7 mouse cellular contexts compared by ENCODE assay signal in genomic region chr2:130424126-130424853, GRCm38 (mm10). TPM values are rescaled to one million over a fixed set of nuclear protein-coding genes. Genes with fewer than 3 reads are reported as not detected.
DNase-seq lines count a peak whose midpoint lies in the region; ATAC-seq and TF ChIP-seq lines count a peak whose summit lies in the region.

Vps16 (plus strand) TSS chr2:130424339.
Pced1a (minus strand) TSS chr2:130424701.

- peaks cover 47% of the 10 kb centered on the region for H3K36me3 ChIP-seq in embryonic facial prominence, embryonic 10.5 days (replicated peaks)
- H3K36me3 ChIP-seq in intestine, postnatal 0 days (ENCODE audit: control insufficient read depth, insufficient read depth), result peaks cover 10% of the 10 kb centered on the region
- no peaks in the 10 kb centered on the region for H3K36me3 ChIP-seq in midbrain, embryonic 12.5 days
- H3K36me3 ChIP-seq in small intestine, adult 2 months (ENCODE audit: control insufficient read depth, insufficient read depth, low read length), result no peaks in the 10 kb centered on the region

- no peaks in the 10 kb centered on the region for H3K9me3 ChIP-seq in embryonic facial prominence, embryonic 10.5 days
- no peaks in the 10 kb centered on the region for H3K9me3 ChIP-seq in intestine, postnatal 0 days (ENCODE audit: control insufficient read depth)
- H3K9me3 ChIP-seq in midbrain, embryonic 12.5 days, result no peaks in the 10 kb centered on the region

- H3K27me3 ChIP-seq in embryonic facial prominence, embryonic 10.5 days (replicated peaks; ENCODE audit: low read depth, poor library complexity, severe bottlenecking), result no peaks in the 10 kb centered on the region
- no peaks in the 10 kb centered on the region for H3K27me3 ChIP-seq in intestine, postnatal 0 days (replicated peaks; ENCODE audit: control insufficient read depth, insufficient read depth, low read length)
- H3K27me3 ChIP-seq in midbrain, embryonic 12.5 days, result peaks cover 6% of the 10 kb centered on the region; the same call in 1 of the 2 replicates
- H3K27me3 ChIP-seq in small intestine, adult 2 months (ENCODE audit: control insufficient read depth, insufficient read depth, low read length), result no peaks in the 10 kb centered on the region

- peak; percentile 96 for ATAC-seq in intestine, postnatal 0 days
- peak; percentile 95 for ATAC-seq in midbrain, embryonic 12.5 days (ENCODE audit: low FRiP score, low read depth)

- peak within 1 kb of the TSS; percentile 96 for H3K27ac ChIP-seq in embryonic facial prominence, embryonic 10.5 days (replicated peaks)
- H3K27ac ChIP-seq in intestine, postnatal 0 days (ENCODE audit: low read depth, low read length), result peak within 1 kb of the TSS; percentile 93
- peak within 1 kb of the TSS; percentile 91 for H3K27ac ChIP-seq in midbrain, embryonic 12.5 days (replicated peaks)
- peak within 1 kb of the TSS; percentile 84 for H3K27ac ChIP-seq in small intestine, adult 2 months (ENCODE audit: insufficient read depth, low read depth, low read length)

- peak; percentile 77 for TF ChIP-seq CTCF in intestine, postnatal 0 days (IDR thresholded peaks at IDR 0.05; ENCODE audit: low read depth)
- TF ChIP-seq CTCF in small intestine, adult 2 months (IDR thresholded peaks at IDR 0.05; ENCODE audit: extremely low read depth, insufficient read length, insufficient replicate concordance, low read depth, low read length), result peak; percentile 52; the same call in 1 of the 2 replicates

- peak; percentile 96 for DNase-seq in adrenal gland, postnatal 10 days
- DNase-seq in embryonic facial prominence, embryonic 10.5 days (ENCODE audit: low spot score), result peak; percentile 94
- DNase-seq in gonadal fat pad, adult 2 months (ENCODE audit: low read depth), result peak; percentile 52
- peak; percentile 93 for DNase-seq in left cerebral cortex, postnatal 4 days

- whole genome bisulfite sequencing in embryonic facial prominence, embryonic 10.5 days, result under 1% methylated on average over 58 of the region's 58 CpGs
- under 1% methylated on average over 58 of the region's 58 CpGs for WGBS in intestine, postnatal 0 days
- under 1% methylated on average over 58 of the region's 58 CpGs for WGBS in midbrain, embryonic 12.5 days
- WGBS in small intestine, adult 2 months, result under 1% methylated on average over 58 of the region's 58 CpGs

- H3K4me2 ChIP-seq in intestine, postnatal 0 days (replicated peaks; ENCODE audit: low read depth), result peak within 1 kb of the TSS; percentile 91
- peak within 1 kb of the TSS; percentile 84 for H3K4me2 ChIP-seq in midbrain, embryonic 12.5 days (replicated peaks)

- TF ChIP-seq POLR2A in small intestine, adult 2 months (IDR thresholded peaks at IDR 0.05; ENCODE audit: low read depth, low read length), result peak; percentile 73

- H3K9ac ChIP-seq in intestine, postnatal 0 days (ENCODE audit: low read depth, low read length), result peak within 1 kb of the TSS; percentile 93
- peak within 1 kb of the TSS; percentile 81 for H3K9ac ChIP-seq in midbrain, embryonic 12.5 days (replicated peaks)

- peaks cover 30% of the 10 kb centered on the region for H3K4me1 ChIP-seq in embryonic facial prominence, embryonic 10.5 days
- 0 out of 2 replicates have a peak, but pooled peaks cover 3% of the 10 kb centered on the region for H3K4me1 ChIP-seq in intestine, postnatal 0 days (replicated peaks; ENCODE audit: control insufficient read depth, insufficient read depth, low read length)
- H3K4me1 ChIP-seq in midbrain, embryonic 12.5 days, result peaks cover 17% of the 10 kb centered on the region
- H3K4me1 ChIP-seq in small intestine, adult 2 months (ENCODE audit: control insufficient read depth, insufficient read depth, insufficient read length, low read length), result peaks cover 12% of the 10 kb centered on the region

- intact Hi-C loops in left cerebral cortex, postnatal 4 days (cut with DNase I), result loop anchor here (5.0 kb wide), 1 partner anchor 127 kb away; the partner anchor contains the start of gene Ebf4

- H3K4me3 ChIP-seq in embryonic facial prominence, embryonic 10.5 days, result peak within 1 kb of the TSS; percentile 78
- H3K4me3 ChIP-seq in intestine, postnatal 0 days (ENCODE audit: low read depth, low read length), result peak within 1 kb of the TSS; percentile 83
- H3K4me3 ChIP-seq in midbrain, embryonic 12.5 days, result peak within 1 kb of the TSS; percentile 84
- peak within 1 kb of the TSS; percentile 86 for H3K4me3 ChIP-seq in small intestine, adult 2 months (ENCODE audit: low read depth, low read length)

RNA-seq across cellular contexts. Expression of gene Vps16, which starts in this region (rescaled TPM):
- 10 to 100 TPM; 57.5 to 58.1 TPM for total RNA-seq in adrenal gland, postnatal 10 days (2021)
- 112 and 122 TPM in 2 replicates for polyA plus RNA-seq in embryonic facial prominence, embryonic 10.5 days (2016; fragmentation: Nextera tagmentation; extraction: Ambion mirVana)
- 48.8 and 71.6 TPM in 2 replicates for polyA plus RNA-seq in gonadal fat pad, adult 2 months (2012; rRNA removed)
- 35.2 and 39.6 TPM in 2 replicates for polyA plus RNA-seq in intestine, postnatal 0 days (2015; fragmentation: Nextera tagmentation; extraction: Ambion mirVana)
- total RNA-seq in left cerebral cortex, postnatal 4 days (2021), result 100 to 1,000 TPM in 1 of 2 experiments, 10 to 100 TPM in 1; 96.4 to 113 TPM
- 113 and 115 TPM in 2 replicates for polyA plus RNA-seq in midbrain, embryonic 12.5 days (2016; fragmentation: Nextera tagmentation; extraction: Ambion mirVana)
- 22.5 and 38.8 TPM in 2 replicates for polyA plus RNA-seq in small intestine, adult 2 months (2012; rRNA removed)

RNA-seq across cellular contexts. Expression of gene Pced1a, which starts in this region (rescaled TPM):
- total RNA-seq in adrenal gland, postnatal 10 days (2021), result 10 to 100 TPM; 12.3 to 14.3 TPM
- polyA plus RNA-seq in embryonic facial prominence, embryonic 10.5 days (2016; fragmentation: Nextera tagmentation; extraction: Ambion mirVana), result 13.9 and 14.0 TPM in 2 replicates
- polyA plus RNA-seq in gonadal fat pad, adult 2 months (2012; rRNA removed), result 21.2 and 25.6 TPM in 2 replicates
- polyA plus RNA-seq in intestine, postnatal 0 days (2015; fragmentation: Nextera tagmentation; extraction: Ambion mirVana), result 5.3 and 6.1 TPM in 2 replicates
- 10 to 100 TPM; 31.7 to 33.2 TPM for total RNA-seq in left cerebral cortex, postnatal 4 days (2021)
- 11.1 and 13.2 TPM in 2 replicates for polyA plus RNA-seq in midbrain, embryonic 12.5 days (2016; fragmentation: Nextera tagmentation; extraction: Ambion mirVana)
- 8.5 and 11.6 TPM in 2 replicates for polyA plus RNA-seq in small intestine, adult 2 months (2012; rRNA removed)

Comparison
In these comparisons a context has a peak if more than half of its experiments do, and no peak if none do; other contexts are left out.
1. Peak in every context shown above with its lines: DNase-seq, ATAC-seq, H3K4me3 ChIP-seq and H3K27ac ChIP-seq.